16 mouse cellular contexts compared by ENCODE assay signal in the genomic region with DNA sequence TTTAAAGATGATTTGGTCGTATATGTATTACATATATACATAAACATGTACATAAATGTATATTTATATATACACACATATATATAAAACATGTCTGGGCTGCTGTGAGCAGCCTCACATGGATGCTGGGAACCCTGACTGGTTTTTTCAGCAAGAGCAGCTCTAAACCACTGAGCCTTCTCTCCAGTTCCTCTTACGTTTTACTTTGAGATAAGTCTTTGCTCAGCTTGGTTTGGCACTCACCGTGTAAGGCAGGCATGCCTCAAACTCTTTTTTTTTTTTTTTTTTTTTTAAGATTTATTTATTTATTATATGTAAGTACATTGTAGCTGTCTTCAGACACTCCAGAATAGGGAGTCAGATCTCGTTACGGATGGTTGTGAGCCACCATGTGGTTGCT.
"Had no signal": no experiment of that assay in that cellular context is flagged by ENCODE, and none has a peak within 500 bp of the region (broad histone marks: within the 10 kb centered on the region; RNA-seq: fewer than 3 reads in every experiment).

No protein-coding gene starts in this region.

- H3K36me3 ChIP-seq: neural tube, embryonic 13.5 days; neural tube, embryonic 15.5 days; stomach, embryonic 15.5 days had no signal

- H3K4me2 ChIP-seq: neural tube, embryonic 13.5 days; neural tube, embryonic 15.5 days; stomach, embryonic 15.5 days had no signal

- H3K4me3 ChIP-seq: neural tube, embryonic 13.5 days; neural tube, embryonic 15.5 days; stomach, embryonic 15.5 days had no signal

- H3K9ac ChIP-seq: neural tube, embryonic 13.5 days; neural tube, embryonic 15.5 days; stomach, embryonic 15.5 days had no signal

- DNase-seq: retina, postnatal 1 day; right cerebral cortex, adult 18-20 months; right cerebral cortex, postnatal 14 days; right cerebral cortex, postnatal 25 days; right cerebral cortex, postnatal 4 days; spleen, adult 18-20 months; thymus, adult 18-20 months; thymus, adult 2 months; thymus, postnatal 14 days; thymus, postnatal 25 days; thymus, postnatal 36 days; thymus, postnatal 4 days had no signal

- H3K27ac ChIP-seq: neural tube, embryonic 13.5 days; neural tube, embryonic 15.5 days; stomach, embryonic 15.5 days; stomach, postnatal 0 days had no signal

- H3K9me3 ChIP-seq: neural tube, embryonic 13.5 days; neural tube, embryonic 15.5 days; stomach, embryonic 15.5 days had no signal
